8 mouse cellular contexts compared by ENCODE assay signal in the genomic region with DNA sequence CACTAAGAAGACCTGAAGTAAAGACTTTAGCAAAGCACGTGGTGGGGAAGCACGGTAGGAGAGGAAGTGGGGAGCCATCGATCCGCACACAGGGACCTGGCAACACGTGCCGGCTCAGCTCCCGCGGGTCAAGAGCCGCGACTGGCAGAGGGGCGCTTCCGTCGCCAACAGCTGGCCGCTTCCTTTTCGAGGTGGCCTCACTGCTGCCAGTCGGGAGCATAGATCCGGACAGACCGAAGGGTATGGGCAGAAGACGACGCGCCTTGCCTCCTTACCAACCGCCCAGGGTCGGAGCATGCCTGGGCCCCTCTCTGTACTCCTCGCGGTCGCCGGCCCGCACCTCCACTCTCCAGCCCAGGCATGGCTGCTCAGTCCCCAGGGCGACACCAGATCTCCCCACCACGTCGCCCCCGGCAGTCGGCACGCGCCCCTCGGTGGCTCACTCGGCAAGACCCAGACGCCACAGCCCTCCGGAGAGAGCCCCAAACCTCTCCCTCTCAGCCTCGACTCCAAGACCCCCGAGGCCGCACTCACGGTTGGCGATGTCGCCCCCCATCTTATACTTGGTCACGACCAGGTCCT. TPM values are rescaled to one million over a fixed set of nuclear protein-coding genes. Genes with fewer than 3 reads are reported as not detected.
DNase-seq lines count a peak whose midpoint lies in the region; ATAC-seq lines count a peak whose summit lies in the region.

No protein-coding gene starts in this region.

- peak; percentile 39 to 48 for DNase-seq in spleen, adult 18-20 months
- DNase-seq in spleen, adult 12 weeks (ENCODE audit: low spot score) = no peak
- DNase-seq in c-Kit-negative CD71-positive TER-119-positive erythroid progenitor cells, embryonic 14.5 days (ENCODE audit: low read depth, low spot score) = peak; percentile 16
- DNase-seq in limb, embryonic 11.5 days (ENCODE audit: low spot score) = peak; percentile 61
- peak; percentile 92 for DNase-seq in midbrain, embryonic 11.5 days (ENCODE audit: low spot score, missing footprints)
- peak; percentile 57 for DNase-seq in thymus, postnatal 14 days
- DNase-seq in frontal cortex, postnatal 14 days (ENCODE audit: low spot score in 2 of 2) = no peak

- peak; percentile 30 for ATAC-seq in heart, embryonic 12.5 days (ENCODE audit: insufficient number of reproducible peaks, low FRiP score)
- peak; percentile 32 for ATAC-seq in limb, embryonic 11.5 days (ENCODE audit: insufficient number of reproducible peaks, low FRiP score, low TSS enrichment, low read depth)
- ATAC-seq in midbrain, embryonic 11.5 days (ENCODE audit: low FRiP score) = peak; percentile 55

- H3K4me3 ChIP-seq in heart, embryonic 12.5 days = peak overlapping the region; percentile 85
- H3K4me3 ChIP-seq in limb, embryonic 11.5 days (ENCODE audit: low read depth, low read length) = peak overlapping the region; percentile 63
- H3K4me3 ChIP-seq in midbrain, embryonic 11.5 days (ENCODE audit: low read depth, low read length) = peak overlapping the region; percentile 89

- peak overlapping the region; percentile 86 for H3K27ac ChIP-seq in heart, embryonic 12.5 days (ENCODE audit: poor library complexity, severe bottlenecking)
- H3K27ac ChIP-seq in limb, embryonic 11.5 days (replicated peaks; ENCODE audit: low read depth, low read length) = peak overlapping the region; percentile 78
- H3K27ac ChIP-seq in midbrain, embryonic 11.5 days (ENCODE audit: low read depth, low read length) = peak overlapping the region; percentile 56

- no peaks in the 10 kb centered on the region for H3K9me3 ChIP-seq in heart, embryonic 12.5 days (replicated peaks)
- no peaks in the 10 kb centered on the region for H3K9me3 ChIP-seq in limb, embryonic 11.5 days (ENCODE audit: control insufficient read depth, low read length)
- H3K9me3 ChIP-seq in midbrain, embryonic 11.5 days (ENCODE audit: control insufficient read depth, low read length) = no peaks in the 10 kb centered on the region

- peak overlapping the region; percentile 89 for H3K4me2 ChIP-seq in heart, embryonic 12.5 days
- peak overlapping the region; percentile 81 for H3K4me2 ChIP-seq in limb, embryonic 11.5 days (ENCODE audit: low read depth, severe bottlenecking)
- H3K4me2 ChIP-seq in midbrain, embryonic 11.5 days = peak overlapping the region; percentile 96

- peak overlapping the region; percentile 94 for H3K9ac ChIP-seq in heart, embryonic 12.5 days
- H3K9ac ChIP-seq in limb, embryonic 11.5 days (ENCODE audit: low read length) = peak overlapping the region; percentile 85
- H3K9ac ChIP-seq in midbrain, embryonic 11.5 days (ENCODE audit: low read length) = peak overlapping the region; percentile 90

- no peaks in the 10 kb centered on the region for H3K27me3 ChIP-seq in heart, embryonic 12.5 days (replicated peaks)
- no peaks in the 10 kb centered on the region for H3K27me3 ChIP-seq in limb, embryonic 11.5 days (ENCODE audit: control insufficient read depth, insufficient read depth, low read length)
- no peaks in the 10 kb centered on the region for H3K27me3 ChIP-seq in midbrain, embryonic 11.5 days (ENCODE audit: control insufficient read depth, insufficient read depth, low read length)

- H3K4me1 ChIP-seq in heart, embryonic 12.5 days (replicated peaks) = peaks cover 14% of the 10 kb centered on the region
- 0 out of 2 replicates have a peak, but pooled peaks cover 3% of the 10 kb centered on the region for H3K4me1 ChIP-seq in limb, embryonic 11.5 days (ENCODE audit: control insufficient read depth, insufficient read depth, low read length)
- H3K4me1 ChIP-seq in midbrain, embryonic 11.5 days (ENCODE audit: control insufficient read depth, insufficient read depth, low read length) = peaks cover 14% of the 10 kb centered on the region

- H3K36me3 ChIP-seq in heart, embryonic 12.5 days = peaks cover 46% of the 10 kb centered on the region
- H3K36me3 ChIP-seq in limb, embryonic 11.5 days (ENCODE audit: control insufficient read depth, insufficient read depth, low read length) = peaks cover 23% of the 10 kb centered on the region
- H3K36me3 ChIP-seq in midbrain, embryonic 11.5 days (ENCODE audit: control insufficient read depth, insufficient read depth, low read length) = peaks cover 20% of the 10 kb centered on the region

- WGBS in heart, embryonic 12.5 days = under 1% methylated on average over 46 of the region's 46 CpGs
- under 1% methylated on average over 45 of the region's 46 CpGs for WGBS in limb, embryonic 11.5 days
- WGBS in midbrain, embryonic 11.5 days = under 1% methylated on average over 46 of the region's 46 CpGs

RNA-seq across cellular contexts. Expression of a gene that starts 0.5 kb away (rescaled TPM):
- 132 and 136 TPM in 2 replicates for polyA plus RNA-seq in heart, embryonic 12.5 days (2016; fragmentation: Nextera tagmentation; extraction: Ambion mirVana)
- polyA plus RNA-seq in limb, embryonic 11.5 days (2014; fragmentation: Nextera tagmentation; extraction: Ambion mirVana) = 274 and 289 TPM in 2 replicates
- polyA plus RNA-seq in midbrain, embryonic 11.5 days (2014; fragmentation: Nextera tagmentation; extraction: Ambion mirVana) = 241 and 249 TPM in 2 replicates

RNA-seq across cellular contexts. Expression of a gene that starts 16.2 kb away (rescaled TPM):
- polyA plus RNA-seq in heart, embryonic 12.5 days (2016; fragmentation: Nextera tagmentation; extraction: Ambion mirVana) = 2,275 and 2,341 TPM in 2 replicates
- 4,010 and 4,046 TPM in 2 replicates for polyA plus RNA-seq in limb, embryonic 11.5 days (2014; fragmentation: Nextera tagmentation; extraction: Ambion mirVana)
- 2,670 and 2,991 TPM in 2 replicates for polyA plus RNA-seq in midbrain, embryonic 11.5 days (2014; fragmentation: Nextera tagmentation; extraction: Ambion mirVana)

RNA-seq across cellular contexts. Expression of a gene that starts 17.7 kb away (rescaled TPM):
- polyA plus RNA-seq in heart, embryonic 12.5 days (2016; fragmentation: Nextera tagmentation; extraction: Ambion mirVana) = 10.2 and 11.9 TPM in 2 replicates
- polyA plus RNA-seq in limb, embryonic 11.5 days (2014; fragmentation: Nextera tagmentation; extraction: Ambion mirVana) = 15.3 and 19.4 TPM in 2 replicates
- 16.0 and 19.0 TPM in 2 replicates for polyA plus RNA-seq in midbrain, embryonic 11.5 days (2014; fragmentation: Nextera tagmentation; extraction: Ambion mirVana)

RNA-seq across cellular contexts. Expression of a gene that starts 24.2 kb away (rescaled TPM):
- polyA plus RNA-seq in heart, embryonic 12.5 days (2016; fragmentation: Nextera tagmentation; extraction: Ambion mirVana) = 7.5 and 7.6 TPM in 2 replicates
- 7.6 and 8.1 TPM in 2 replicates for polyA plus RNA-seq in limb, embryonic 11.5 days (2014; fragmentation: Nextera tagmentation; extraction: Ambion mirVana)
- polyA plus RNA-seq in midbrain, embryonic 11.5 days (2014; fragmentation: Nextera tagmentation; extraction: Ambion mirVana) = 0.49 and 0.77 TPM in 2 replicates

RNA-seq across cellular contexts. Expression of a gene that starts 39.6 kb away (rescaled TPM):
- polyA plus RNA-seq in heart, embryonic 12.5 days (2016; fragmentation: Nextera tagmentation; extraction: Ambion mirVana) = 25.0 and 26.5 TPM in 2 replicates
- 7.6 and 8.9 TPM in 2 replicates for polyA plus RNA-seq in limb, embryonic 11.5 days (2014; fragmentation: Nextera tagmentation; extraction: Ambion mirVana)
- polyA plus RNA-seq in midbrain, embryonic 11.5 days (2014; fragmentation: Nextera tagmentation; extraction: Ambion mirVana) = 15.6 and 18.1 TPM in 2 replicates

Comparison
In these comparisons a context has a peak if more than half of its experiments do, and no peak if none do; other contexts are left out.
1. DNase-seq: peak in spleen, adult 18-20 months (2 of 2), c-Kit-negative CD71-positive TER-119-positive erythroid progenitor cells, embryonic 14.5 days (single experiment), limb, embryonic 11.5 days (single experiment), midbrain, embryonic 11.5 days (single experiment) and thymus, postnatal 14 days (single experiment); none in spleen, adult 12 weeks (single experiment) and frontal cortex, postnatal 14 days (0 of 2).
2. Peak in every context shown above with its lines, with median percentiles within 50 percentile points of each other: ATAC-seq, H3K27ac ChIP-seq, H3K4me2 ChIP-seq, H3K4me3 ChIP-seq and H3K9ac ChIP-seq.